Mouse (Mus musculus): ENCODE data around the gene Trpm1. TPM values are rescaled to one million over a fixed set of nuclear protein-coding genes. Genes with fewer than 3 reads are reported as not detected.

The Trpm1 gene
- polyA plus RNA-seq, 1 experiment: 0.01 TPM

DNA sequence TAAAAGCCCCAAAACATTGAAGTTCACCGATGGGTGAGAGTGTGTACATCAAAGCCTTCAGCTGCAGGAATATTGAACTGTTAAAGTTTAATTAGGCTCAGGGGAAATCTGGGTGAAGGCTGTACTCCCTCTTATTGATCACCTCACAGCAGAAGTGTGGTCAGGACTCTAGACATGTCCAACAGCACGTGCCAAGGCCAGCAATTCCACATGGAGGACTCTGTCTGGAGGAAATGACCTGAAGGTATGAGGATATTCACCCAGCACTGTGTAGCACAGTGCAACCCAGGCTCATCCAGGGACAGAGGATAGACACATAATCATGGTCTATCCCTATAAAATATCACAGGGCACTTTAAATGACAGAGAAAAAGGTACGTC, 32.3 kb downstream of the Trpm1 start:
- H3K4me3 ChIP-seq (replicated peaks): no peak overlapping the region
- TF ChIP-seq GATA1 (IDR thresholded peaks at IDR 0.05; ENCODE audit: low read length) (no peak), TAL1 (IDR thresholded peaks at IDR 0.05; ENCODE audit: low read length) (no peak)
- no peaks in the 10 kb centered on the region for H3K9me3 ChIP-seq (ENCODE audit: control insufficient read depth, low read length)
- H3K4me1 ChIP-seq (ENCODE audit: control insufficient read depth): no peaks in the 10 kb centered on the region
- no peaks in the 10 kb centered on the region for H3K36me3 ChIP-seq (ENCODE audit: control insufficient read depth)
- H3K27me3 ChIP-seq (ENCODE audit: control insufficient read depth): no peaks in the 10 kb centered on the region

DNA sequence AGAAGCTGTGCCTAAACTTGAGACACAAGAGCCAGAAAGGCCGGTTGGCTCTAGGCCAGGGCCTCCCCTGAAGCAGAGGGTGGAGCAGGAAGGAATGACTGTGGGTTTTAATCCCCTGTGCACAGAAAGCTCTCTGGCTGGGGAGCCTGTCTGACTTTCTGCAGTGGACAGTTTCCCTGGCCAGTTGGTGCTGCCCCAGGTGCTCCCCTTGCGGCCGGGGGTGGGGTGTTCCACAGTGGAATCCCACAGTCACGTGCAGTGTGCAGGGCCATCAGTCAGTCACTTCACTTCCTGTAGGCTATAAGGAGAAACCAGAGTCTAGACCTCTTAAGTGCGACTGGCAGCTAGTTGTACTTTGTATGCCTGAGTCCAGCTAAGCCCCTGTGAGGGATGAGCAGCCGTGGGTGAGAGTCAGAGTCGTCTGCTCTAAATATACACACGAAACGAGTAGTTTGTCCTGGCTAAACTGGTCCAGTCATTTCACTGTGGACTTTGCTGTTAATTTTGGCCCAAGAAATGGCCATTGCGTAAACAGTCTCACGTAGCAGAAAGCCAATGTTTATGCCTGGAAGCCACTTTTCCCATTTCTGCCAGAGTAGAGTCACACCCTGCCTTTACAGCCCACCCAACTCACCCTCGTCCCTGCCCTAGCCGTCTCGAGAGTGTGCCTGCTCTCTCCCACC, 38.8 kb downstream of the Trpm1 start:
- no peaks in the 10 kb centered on the region for H3K4me1 ChIP-seq (ENCODE audit: control insufficient read depth)
- H3K9me3 ChIP-seq (ENCODE audit: control insufficient read depth, low read length): no peaks in the 10 kb centered on the region
- no peaks in the 10 kb centered on the region for H3K27me3 ChIP-seq (ENCODE audit: control insufficient read depth)
- no peak overlapping the region for H3K4me3 ChIP-seq (replicated peaks)
- TF ChIP-seq TAL1 (IDR thresholded peaks at IDR 0.05; ENCODE audit: low read length) (no peak), GATA1 (IDR thresholded peaks at IDR 0.05; ENCODE audit: low read length) (no peak)
- no peaks in the 10 kb centered on the region for H3K36me3 ChIP-seq (ENCODE audit: control insufficient read depth)

DNA sequence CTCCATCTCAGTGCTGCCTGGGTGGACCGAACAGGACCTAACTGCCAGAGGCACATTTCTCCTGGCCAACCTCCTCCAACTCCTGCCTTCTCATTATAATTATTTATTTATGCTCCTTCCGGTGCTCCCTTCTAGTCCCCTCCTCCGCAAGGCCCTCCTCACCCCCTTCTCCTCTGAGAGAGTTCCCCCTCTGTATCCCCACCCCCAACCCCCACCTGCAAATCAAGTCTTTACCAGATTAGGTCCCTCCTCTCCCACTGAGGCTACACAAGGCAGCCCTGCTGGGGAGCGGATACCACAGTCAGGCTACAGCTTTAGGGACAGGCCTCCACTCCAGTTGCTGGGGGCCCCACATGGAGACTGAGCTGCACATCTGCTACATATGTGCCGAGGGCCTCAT, 39.8 kb downstream of the Trpm1 start:
- Histone ChIP-seq H3K9me3 (ENCODE audit: control insufficient read depth, low read length) (no peaks in the 10 kb centered on the region), H3K27me3 (ENCODE audit: control insufficient read depth) (no peaks in the 10 kb centered on the region), H3K4me1 (ENCODE audit: control insufficient read depth) (no peaks in the 10 kb centered on the region), H3K4me3 (replicated peaks) (no peak overlapping the region), H3K36me3 (ENCODE audit: control insufficient read depth) (no peaks in the 10 kb centered on the region)
- no peak for TF ChIP-seq GATA1 (IDR thresholded peaks at IDR 0.05; ENCODE audit: low read length)
- TF ChIP-seq TAL1 (IDR thresholded peaks at IDR 0.05; ENCODE audit: low read length): no peak

DNA sequence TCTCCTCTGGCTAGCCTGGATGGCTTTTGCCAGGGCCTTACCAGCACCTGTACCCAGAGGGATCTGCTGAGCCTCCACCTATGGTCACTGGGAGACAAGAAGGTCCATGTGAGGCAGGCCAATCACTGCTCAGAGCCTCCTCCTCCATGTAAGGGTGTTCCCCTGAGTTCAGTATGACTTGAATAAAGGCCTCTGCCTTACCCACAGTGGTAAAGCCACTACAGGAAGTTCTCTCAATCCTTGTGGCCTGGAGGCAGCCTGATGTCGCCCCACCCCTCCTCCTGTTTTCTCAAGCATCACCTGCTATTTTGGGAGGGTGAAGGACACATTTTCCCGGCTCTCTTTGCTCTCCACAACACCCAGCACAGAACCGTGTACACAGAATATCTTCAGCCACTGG, 42.5 kb downstream of the Trpm1 start:
- Histone ChIP-seq H3K4me3 (replicated peaks) (no peak overlapping the region), H3K36me3 (ENCODE audit: control insufficient read depth) (no peaks in the 10 kb centered on the region), H3K9me3 (ENCODE audit: control insufficient read depth, low read length) (no peaks in the 10 kb centered on the region), H3K4me1 (ENCODE audit: control insufficient read depth) (no peaks in the 10 kb centered on the region), H3K27me3 (ENCODE audit: control insufficient read depth) (no peaks in the 10 kb centered on the region)
- TF ChIP-seq TAL1 (IDR thresholded peaks at IDR 0.05; ENCODE audit: low read length): no peak
- no peak for TF ChIP-seq GATA1 (IDR thresholded peaks at IDR 0.05; ENCODE audit: low read length)

GRCm38 (mm10) chr7:64208700-64209099, 55.1 kb downstream of the Trpm1 start:
- H3K27me3 ChIP-seq (ENCODE audit: control insufficient read depth): no peaks in the 10 kb centered on the region
- no peaks in the 10 kb centered on the region for H3K36me3 ChIP-seq (ENCODE audit: control insufficient read depth)
- no peaks in the 10 kb centered on the region for H3K4me1 ChIP-seq (ENCODE audit: control insufficient read depth)
- H3K4me3 ChIP-seq (replicated peaks): no peak overlapping the region
- TF ChIP-seq GATA1 (IDR thresholded peaks at IDR 0.05; ENCODE audit: low read length): no peak
- TF ChIP-seq TAL1 (IDR thresholded peaks at IDR 0.05; ENCODE audit: low read length): no peak
- H3K9me3 ChIP-seq (ENCODE audit: control insufficient read depth, low read length): no peaks in the 10 kb centered on the region

- Histone ChIP-seq H3K4me3 (replicated peaks) (no peak overlapping the region), H3K9me3 (ENCODE audit: control insufficient read depth, low read length) (no peaks in the 10 kb centered on the region), H3K36me3 (ENCODE audit: control insufficient read depth) (no peaks in the 10 kb centered on the region), H3K27me3 (ENCODE audit: control insufficient read depth) (no peaks in the 10 kb centered on the region), H3K4me1 (ENCODE audit: control insufficient read depth) (no peaks in the 10 kb centered on the region)
- no peak for TF ChIP-seq GATA1 (IDR thresholded peaks at IDR 0.05; ENCODE audit: low read length)
Observed at GRCm38 (mm10) chr7:64212870-64213269, 59.2 kb downstream of the Trpm1 start.

GRCm38 (mm10) chr7:64214066-64214465, 60.4 kb downstream of the Trpm1 start:
- Histone ChIP-seq H3K36me3 (ENCODE audit: control insufficient read depth) (no peaks in the 10 kb centered on the region), H3K27me3 (ENCODE audit: control insufficient read depth) (no peaks in the 10 kb centered on the region), H3K4me1 (ENCODE audit: control insufficient read depth) (no peaks in the 10 kb centered on the region), H3K4me3 (replicated peaks) (no peak overlapping the region), H3K9me3 (ENCODE audit: control insufficient read depth, low read length) (no peaks in the 10 kb centered on the region)
- no peak for TF ChIP-seq GATA1 (IDR thresholded peaks at IDR 0.05; ENCODE audit: low read length)
- no peak for TF ChIP-seq TAL1 (IDR thresholded peaks at IDR 0.05; ENCODE audit: low read length)

- Histone ChIP-seq H3K4me1 (ENCODE audit: control insufficient read depth) (no peaks in the 10 kb centered on the region), H3K4me3 (replicated peaks) (no peak overlapping the region), H3K36me3 (ENCODE audit: control insufficient read depth) (no peaks in the 10 kb centered on the region), H3K27me3 (ENCODE audit: control insufficient read depth) (no peaks in the 10 kb centered on the region), H3K9me3 (ENCODE audit: control insufficient read depth, low read length) (no peaks in the 10 kb centered on the region)
- TF ChIP-seq TAL1 (IDR thresholded peaks at IDR 0.05; ENCODE audit: low read length) (no peak), GATA1 (IDR thresholded peaks at IDR 0.05; ENCODE audit: low read length) (no peak)
Observed at GRCm38 (mm10) chr7:64215613-64216012, 62.0 kb downstream of the Trpm1 start.

GRCm38 (mm10) chr7:64217428-64217827, 63.8 kb downstream of the Trpm1 start:
- TF ChIP-seq GATA1 (IDR thresholded peaks at IDR 0.05; ENCODE audit: low read length): no peak
- no peak for TF ChIP-seq TAL1 (IDR thresholded peaks at IDR 0.05; ENCODE audit: low read length)
- Histone ChIP-seq H3K9me3 (ENCODE audit: control insufficient read depth, low read length) (no peaks in the 10 kb centered on the region), H3K27me3 (ENCODE audit: control insufficient read depth) (no peaks in the 10 kb centered on the region), H3K4me1 (ENCODE audit: control insufficient read depth) (no peaks in the 10 kb centered on the region), H3K36me3 (ENCODE audit: control insufficient read depth) (no peaks in the 10 kb centered on the region), H3K4me3 (replicated peaks) (no peak overlapping the region)

DNA sequence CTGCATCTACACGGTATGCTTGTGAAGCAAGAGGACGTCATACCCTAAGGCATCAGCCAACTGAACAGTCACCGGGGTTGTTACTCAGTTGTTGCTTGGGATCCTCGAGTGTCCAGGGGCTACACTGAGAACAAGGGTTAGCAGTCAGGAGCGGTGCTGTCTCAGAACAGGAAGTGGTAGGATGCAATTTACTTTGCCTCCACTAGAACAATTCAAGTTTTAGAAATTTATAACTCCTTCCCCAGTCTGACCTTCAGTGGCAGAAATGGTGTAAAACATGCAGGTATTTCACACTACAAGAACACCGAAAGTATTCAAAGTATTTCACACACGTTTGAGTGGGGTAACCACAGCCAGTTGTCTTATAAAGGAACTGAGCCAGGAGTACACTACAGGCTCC, 66.1 kb downstream of the Trpm1 start:
- H3K4me1 ChIP-seq (ENCODE audit: control insufficient read depth): no peaks in the 10 kb centered on the region
- H3K9me3 ChIP-seq (ENCODE audit: control insufficient read depth, low read length): no peaks in the 10 kb centered on the region
- H3K4me3 ChIP-seq (replicated peaks): no peak overlapping the region
- TF ChIP-seq GATA1 (IDR thresholded peaks at IDR 0.05; ENCODE audit: low read length): no peak
- no peak for TF ChIP-seq TAL1 (IDR thresholded peaks at IDR 0.05; ENCODE audit: low read length)
- no peaks in the 10 kb centered on the region for H3K27me3 ChIP-seq (ENCODE audit: control insufficient read depth)
- H3K36me3 ChIP-seq (ENCODE audit: control insufficient read depth): no peaks in the 10 kb centered on the region
